Mouse (Mus musculus) neural tube, embryonic 13.5 days (tissue): ENCODE data around the gene Frg2f1. TPM values are rescaled to one million over a fixed set of nuclear protein-coding genes. Genes with fewer than 3 reads are reported as not detected.

Source experiments
- ATAC-seq: fragments of 200-750 bp; cut with Nextera tagmentation; 2 replicates; pipeline ENCODE4 v1.8.0; 2017; ENCODE audit warnings: low read depth, mild to moderate bottlenecking, moderate TSS enrichment, moderate library complexity
- H3K27ac ChIP-seq: fragments of 300-500 bp; sonication (generic); replicated peaks from 2 replicates; pipeline ENCODE4 v1.5.1; 2015; ENCODE audit warnings: moderate library complexity, mild to moderate bottlenecking, inconsistent platforms
- H3K27me3 ChIP-seq: fragments of 300-500 bp; sonication (generic); 2 replicates; pipeline ENCODE4 v1.6.1; 2015; ENCODE audit warnings: mild to moderate bottlenecking, inconsistent platforms
- H3K36me3 ChIP-seq: fragments of 300-500 bp; sonication (generic); 2 replicates; pipeline ENCODE4 v1.6.1; 2015; ENCODE audit warnings: mild to moderate bottlenecking, inconsistent platforms
- H3K4me1 ChIP-seq: fragments of 300-500 bp; sonication (generic); replicated peaks from 2 replicates; pipeline ENCODE4 v1.6.1; 2015; ENCODE audit warnings: inconsistent platforms
- H3K4me2 ChIP-seq: fragments of 300-500 bp; sonication (generic); 2 replicates; pipeline ENCODE4 v1.6.1; 2015; ENCODE audit warnings: inconsistent platforms, mild to moderate bottlenecking, moderate library complexity
- H3K4me3 ChIP-seq: fragments of 300-500 bp; sonication (generic); 2 replicates; pipeline ENCODE4 v1.5.1; 2015; ENCODE audit warnings: mild to moderate bottlenecking, inconsistent platforms
- H3K9ac ChIP-seq: fragments of 300-500 bp; sonication (generic); 2 replicates; pipeline ENCODE4 v1.6.1; 2015; ENCODE audit warnings: moderate library complexity, mild to moderate bottlenecking, inconsistent platforms
- H3K9me3 ChIP-seq: fragments of 300-500 bp; sonication (generic); 2 replicates; pipeline ENCODE4 v1.6.1; 2016; ENCODE audit warnings: inconsistent platforms
- WGBS: fragments of 180-500 bp; shearing (Covaris S2); methylation state at CpG from one replicate; pipeline ENCODE4 v1.1.7; 2015; 5-methylcytosine and 5-hydroxymethylcytosine counted together
- polyA plus RNA-seq: library from polyadenylated mRNA; unstranded; fragments of >200 nt; fragmentation: Nextera tagmentation; extraction: Ambion mirVana; gene quantifications from 2 replicates; pipeline ENCODE4 v1.2.1, GENCODE M21; 2015

Gene Frg2f1
- 5.4 and 7.2 TPM in 2 replicates for polyA plus RNA-seq

DNA sequence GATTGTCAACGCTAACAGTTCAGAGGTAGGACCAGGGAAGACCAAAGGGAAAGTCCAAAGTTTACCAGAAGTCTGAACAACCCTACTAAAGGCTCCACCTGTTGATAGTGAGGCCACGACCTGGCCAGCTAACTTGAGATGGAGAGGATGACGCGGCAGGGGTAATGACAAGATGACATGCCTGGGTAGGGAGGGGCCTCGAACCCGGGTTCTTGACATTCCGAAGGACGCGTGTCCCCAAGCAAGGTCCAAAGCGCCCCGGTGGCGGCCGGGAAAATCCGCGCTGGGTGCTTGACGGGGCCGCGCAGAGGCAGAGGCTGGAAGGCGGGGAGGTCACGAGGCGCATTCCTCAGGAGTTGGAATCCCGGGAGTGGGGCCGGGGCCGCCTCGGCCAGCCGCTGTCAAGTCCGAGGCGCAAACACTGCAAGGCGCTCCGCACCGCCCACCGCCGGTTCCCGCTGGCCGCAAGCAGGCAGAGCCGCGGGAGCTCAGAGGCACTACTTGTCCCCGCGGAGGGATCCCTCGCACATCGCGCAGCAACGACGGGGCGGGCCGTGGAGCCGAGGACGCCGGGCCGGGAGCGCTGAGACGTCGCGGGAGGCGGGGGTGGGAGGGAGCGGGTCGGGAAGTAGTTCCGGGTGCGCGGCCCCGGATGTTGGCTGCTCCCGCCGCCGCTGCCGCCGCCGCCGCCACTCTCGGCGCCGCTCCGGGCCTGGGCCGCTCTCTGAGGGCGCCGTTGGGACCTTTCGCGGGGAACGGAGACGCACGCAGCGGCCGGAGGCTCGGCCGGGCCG, at the start of gene Frg2f1:
Gene Frg2f1 (minus strand): TSS at position 499 of the 794 bp plus-strand sequence.
- H3K4me1 ChIP-seq: peaks cover 32% of the 10 kb centered on the region
- H3K4me2 ChIP-seq: peak within 1 kb of the TSS; percentile 82
- ATAC-seq: peak; percentile 91
- H3K9me3 ChIP-seq: no peaks in the 10 kb centered on the region
- no peaks in the 10 kb centered on the region for H3K27me3 ChIP-seq
- peak within 1 kb of the TSS; percentile 97 for H3K4me3 ChIP-seq
- H3K9ac ChIP-seq: peak within 1 kb of the TSS; percentile 96
- H3K36me3 ChIP-seq: no peaks in the 10 kb centered on the region
- peak within 1 kb of the TSS; percentile 98 for H3K27ac ChIP-seq
- WGBS: under 1% methylated on average over 70 of the region's 85 CpGs

GRCm38 (mm10) chr4:119588037-119588436, 48.7 kb upstream of the Frg2f1 start:
- no peak overlapping the region for H3K9ac ChIP-seq
- H3K27ac ChIP-seq: no peak overlapping the region
- peaks cover 10% of the 10 kb centered on the region for H3K36me3 ChIP-seq
- H3K4me1 ChIP-seq: 0 out of 2 replicates have a peak, but pooled peaks cover 3% of the 10 kb centered on the region
- no peaks in the 10 kb centered on the region for H3K27me3 ChIP-seq
- 96% methylated on average over 2 of the region's 2 CpGs for WGBS
- no peak overlapping the region for H3K4me3 ChIP-seq
- no peak overlapping the region for H3K4me2 ChIP-seq
- H3K9me3 ChIP-seq: no peaks in the 10 kb centered on the region
- ATAC-seq: no peak

DNA sequence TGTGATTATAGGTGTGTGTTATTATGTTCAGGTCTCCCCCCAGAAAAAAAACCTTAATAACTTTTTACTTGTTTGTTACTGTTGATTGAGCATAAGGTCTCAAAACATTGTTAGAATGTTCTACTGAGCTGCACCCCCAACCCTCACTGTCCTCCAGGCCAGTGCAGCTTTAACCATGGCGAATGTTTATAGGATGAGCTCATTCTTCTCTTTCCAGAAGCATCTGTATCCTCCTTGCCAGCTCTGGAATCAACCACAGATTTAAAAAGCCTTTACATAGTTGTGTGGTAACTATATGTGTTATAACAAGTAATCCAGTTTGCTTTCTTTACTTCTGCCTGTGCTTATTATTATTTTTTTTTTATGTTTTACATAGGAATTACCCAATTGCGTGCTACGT, 36.1 kb upstream of the Frg2f1 start:
- Histone ChIP-seq H3K4me3 (no peak overlapping the region), H3K9me3 (no peaks in the 10 kb centered on the region), H3K27ac (no peak overlapping the region), H3K4me2 (no peak overlapping the region), H3K27me3 (no peaks in the 10 kb centered on the region), H3K4me1 (no peaks in the 10 kb centered on the region), H3K9ac (no peak overlapping the region), H3K36me3 (peaks cover 9% of the 10 kb centered on the region; the same call in 1 of the 2 replicates)
- 94% methylated on average over 3 of the region's 3 CpGs for WGBS
- no peak for ATAC-seq

GRCm38 (mm10) chr4:119574504-119574903, 35.2 kb upstream of the Frg2f1 start:
- Histone ChIP-seq H3K9me3 (no peaks in the 10 kb centered on the region), H3K4me3 (no peak overlapping the region), H3K36me3 (peaks cover 9% of the 10 kb centered on the region; the same call in 1 of the 2 replicates), H3K27ac (no peak overlapping the region), H3K27me3 (no peaks in the 10 kb centered on the region), H3K4me2 (no peak overlapping the region), H3K9ac (no peak overlapping the region), H3K4me1 (no peaks in the 10 kb centered on the region)
- 86% methylated on average over 2 of the region's 2 CpGs for WGBS
- no peak for ATAC-seq

- Histone ChIP-seq H3K27me3 (no peaks in the 10 kb centered on the region), H3K27ac (no peak overlapping the region), H3K9ac (no peak overlapping the region), H3K4me2 (no peak overlapping the region), H3K4me1 (no peaks in the 10 kb centered on the region), H3K4me3 (no peak overlapping the region), H3K36me3 (peaks cover 9% of the 10 kb centered on the region; the same call in 1 of the 2 replicates), H3K9me3 (no peaks in the 10 kb centered on the region)
- ATAC-seq: no peak
- 95% methylated on average over 3 of the region's 3 CpGs for WGBS
Measured at GRCm38 (mm10) chr4:119572682-119573081, 33.4 kb upstream of the Frg2f1 start.

- Histone ChIP-seq H3K4me1 (no peaks in the 10 kb centered on the region), H3K4me3 (no peak overlapping the region), H3K27me3 (no peaks in the 10 kb centered on the region), H3K9ac (no peak overlapping the region), H3K27ac (no peak overlapping the region), H3K36me3 (0 out of 2 replicates have a peak, but pooled peaks cover 4% of the 10 kb centered on the region), H3K4me2 (no peak overlapping the region), H3K9me3 (no peaks in the 10 kb centered on the region)
- 80% methylated on average over 4 of the region's 4 CpGs for WGBS
- ATAC-seq: no peak
Measured at GRCm38 (mm10) chr4:119566322-119566835, 27.1 kb upstream of the Frg2f1 start.

DNA sequence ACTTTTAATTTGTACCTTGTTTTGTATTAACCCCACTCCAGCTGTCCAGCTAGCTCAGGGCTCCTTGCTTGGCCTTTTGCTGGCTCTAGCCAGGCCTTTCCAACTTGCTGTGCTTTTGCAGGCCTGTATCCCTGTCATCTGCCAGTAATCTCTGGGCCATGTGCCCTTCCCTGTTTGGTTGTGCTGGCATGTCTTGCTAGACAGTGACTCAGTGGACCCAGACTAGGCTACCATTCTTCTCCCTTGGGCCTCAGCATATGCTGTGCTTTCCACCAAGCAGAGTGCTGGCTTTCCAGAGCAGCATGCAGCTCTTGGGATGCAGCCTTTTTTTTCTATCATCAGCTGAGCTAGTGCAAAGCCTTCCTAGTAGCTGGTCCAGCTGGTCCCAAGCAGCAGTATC, 23.8 kb upstream of the Frg2f1 start:
- no peak overlapping the region for H3K4me3 ChIP-seq
- no peak for ATAC-seq
- no peaks in the 10 kb centered on the region for H3K27me3 ChIP-seq
- no peaks in the 10 kb centered on the region for H3K9me3 ChIP-seq
- H3K9ac ChIP-seq: no peak overlapping the region
- H3K4me1 ChIP-seq: no peaks in the 10 kb centered on the region; the same call in 1 of the 2 replicates
- no peak overlapping the region for H3K4me2 ChIP-seq
- 0 out of 2 replicates have a peak, but pooled peaks cover 4% of the 10 kb centered on the region for H3K36me3 ChIP-seq
- no peak overlapping the region for H3K27ac ChIP-seq

GRCm38 (mm10) chr4:119555466-119555865, 16.1 kb upstream of the Frg2f1 start:
- no peak overlapping the region for H3K9ac ChIP-seq
- H3K27ac ChIP-seq: no peak overlapping the region
- no peak for ATAC-seq
- H3K36me3 ChIP-seq: no peaks in the 10 kb centered on the region
- H3K4me2 ChIP-seq: no peak overlapping the region
- 83% methylated on average over 2 of the region's 2 CpGs for WGBS
- H3K9me3 ChIP-seq: no peaks in the 10 kb centered on the region
- no peaks in the 10 kb centered on the region; the same call in 1 of the 2 replicates for H3K4me1 ChIP-seq
- H3K4me3 ChIP-seq: no peak overlapping the region
- no peaks in the 10 kb centered on the region for H3K27me3 ChIP-seq

DNA sequence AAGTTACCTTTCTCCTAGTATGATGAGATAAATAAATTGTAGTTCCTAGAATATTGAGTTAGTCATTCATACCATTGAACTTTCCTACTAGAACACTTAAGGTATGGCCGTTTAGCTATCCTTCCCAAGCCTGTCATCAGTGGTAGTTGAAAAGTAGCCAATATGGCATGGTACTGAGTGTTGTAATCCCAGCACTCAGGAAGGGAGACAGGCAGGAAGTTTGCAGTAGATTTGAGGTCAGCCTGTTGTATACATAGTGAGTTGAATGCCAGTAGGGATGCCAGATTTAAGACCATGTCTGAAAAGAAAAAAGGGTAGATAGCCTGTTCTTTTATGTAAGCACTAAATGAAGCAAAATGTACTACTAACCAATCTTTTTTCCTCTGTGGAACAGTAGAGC, 11.5 kb upstream of the Frg2f1 start:
- no peak for ATAC-seq
- Histone ChIP-seq H3K4me2 (no peak overlapping the region), H3K9me3 (no peaks in the 10 kb centered on the region), H3K27ac (no peak overlapping the region), H3K4me1 (no peaks in the 10 kb centered on the region; the same call in 1 of the 2 replicates), H3K9ac (no peak overlapping the region), H3K36me3 (no peaks in the 10 kb centered on the region), H3K27me3 (no peaks in the 10 kb centered on the region), H3K4me3 (no peak overlapping the region)
- WGBS: 93% methylated on average over 1 of the region's 1 CpGs

DNA sequence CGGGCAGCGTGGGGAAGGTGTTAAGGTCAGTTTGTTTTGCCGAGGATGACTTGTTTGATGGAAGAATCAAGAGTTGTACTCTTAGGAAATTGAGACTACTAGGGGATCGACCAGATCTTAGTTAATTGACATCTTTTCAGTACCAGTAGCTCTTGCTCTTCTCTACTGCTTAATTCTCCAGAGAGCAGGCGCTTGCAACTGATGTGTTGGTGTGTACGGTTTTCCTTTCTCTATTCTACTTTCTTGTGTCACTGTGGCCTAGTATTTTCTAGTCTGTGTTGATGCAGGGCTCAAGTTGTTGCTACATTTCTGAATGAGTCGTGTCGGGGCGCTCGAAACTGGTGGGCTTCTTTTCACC, 1.2 kb upstream of the Frg2f1 start:
- Histone ChIP-seq H3K27me3 (no peaks in the 10 kb centered on the region), H3K36me3 (no peaks in the 10 kb centered on the region), H3K4me3 (peak overlapping the region; percentile 97), H3K27ac (peak overlapping the region; percentile 98), H3K9ac (peak overlapping the region; percentile 96), H3K4me2 (peak overlapping the region; percentile 82), H3K9me3 (no peaks in the 10 kb centered on the region), H3K4me1 (peaks cover 32% of the 10 kb centered on the region)
- no peak for ATAC-seq
- WGBS: 7% methylated on average over 10 of the region's 10 CpGs

GRCm38 (mm10) chr4:119539836-119540532, 655 bp upstream of the Frg2f1 start:
- Histone ChIP-seq H3K9ac (peak overlapping the region; percentile 96), H3K27me3 (no peaks in the 10 kb centered on the region), H3K36me3 (no peaks in the 10 kb centered on the region), H3K4me2 (peak overlapping the region; percentile 82), H3K27ac (peak overlapping the region; percentile 98), H3K4me3 (peak overlapping the region; percentile 97), H3K4me1 (peaks cover 32% of the 10 kb centered on the region), H3K9me3 (no peaks in the 10 kb centered on the region)
- WGBS: under 1% methylated on average over 65 of the region's 76 CpGs
- peak; percentile 49 for ATAC-seq

DNA sequence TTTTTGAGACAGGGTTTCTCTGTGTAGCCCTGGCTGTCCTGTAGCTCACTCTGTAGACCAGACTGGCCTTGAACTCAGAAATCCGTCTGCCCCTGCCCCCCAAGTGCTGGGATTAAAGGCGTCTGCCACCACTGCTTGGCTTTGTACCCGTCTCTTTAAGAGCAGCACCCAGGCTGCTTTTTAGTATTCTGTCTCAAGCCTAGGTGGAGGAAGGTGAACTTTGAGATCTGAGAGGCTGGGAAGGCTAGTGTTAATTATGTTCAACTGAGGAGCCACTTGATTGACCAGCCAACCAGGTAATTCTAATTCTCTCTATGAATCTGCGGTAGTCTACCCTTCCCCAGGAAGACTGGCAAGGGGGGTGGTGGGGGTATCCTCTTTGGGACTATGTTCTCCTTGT, 1.9 kb downstream of the Frg2f1 start:
- no peak overlapping the region for H3K4me2 ChIP-seq
- no peaks in the 10 kb centered on the region for H3K27me3 ChIP-seq
- WGBS: 78% methylated on average over 4 of the region's 4 CpGs
- no peak overlapping the region for H3K27ac ChIP-seq
- no peak overlapping the region for H3K4me3 ChIP-seq
- ATAC-seq: no peak
- peaks cover 27% of the 10 kb centered on the region for H3K4me1 ChIP-seq
- no peaks in the 10 kb centered on the region for H3K9me3 ChIP-seq
- H3K9ac ChIP-seq: no peak overlapping the region
- no peaks in the 10 kb centered on the region for H3K36me3 ChIP-seq
